Mouse (Mus musculus) kidney, adult 9 months (tissue): ENCODE results near the gene Fermt1.
A peak's percentile ranks its signal among the peaks of the same experiment; 100 is the strongest.

ENCODE experiments used
- DNase-seq: peaks from one replicate; pipeline ENCODE4 v3.0.0; 2022

The Fermt1 gene

DNA sequence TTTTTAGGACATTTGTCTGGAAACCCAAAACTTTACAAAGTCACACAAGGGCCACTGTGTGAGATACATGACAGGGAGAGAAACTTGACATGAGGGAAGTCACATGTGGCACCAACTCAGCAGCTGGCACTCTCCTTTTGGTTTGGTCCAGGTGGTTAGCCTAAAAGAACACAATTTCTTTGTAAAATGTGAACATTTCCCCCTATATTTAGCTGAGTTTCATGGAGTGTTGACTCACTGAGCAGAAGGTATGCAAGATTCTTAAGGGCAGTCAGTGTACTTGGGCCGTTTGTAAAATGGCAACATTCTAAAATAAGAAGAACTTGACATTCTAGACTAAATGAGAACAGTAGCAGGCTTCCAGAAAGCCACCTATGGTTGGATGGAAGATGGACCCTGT, 30.9 kb downstream of the Fermt1 start:
- no peak for DNase-seq

DNA sequence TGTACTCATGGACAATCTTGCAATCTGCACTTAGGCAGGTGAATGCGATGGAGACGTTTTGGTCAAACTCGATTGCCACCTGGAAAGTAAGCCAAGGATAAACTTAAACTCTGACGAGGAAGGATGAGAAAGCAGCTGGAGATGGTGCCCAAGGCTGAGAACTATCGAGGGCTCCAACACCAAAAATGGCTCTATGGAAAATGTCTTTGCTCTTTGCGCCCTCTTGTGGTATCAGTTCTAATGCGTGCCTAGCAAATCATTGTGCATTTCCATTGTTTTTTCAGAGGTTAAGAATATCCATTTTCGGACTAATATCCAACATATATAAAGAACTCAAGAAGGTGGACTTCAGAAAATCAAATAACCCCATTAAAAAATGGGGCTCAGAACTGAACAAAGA, 38.9 kb downstream of the Fermt1 start:
- peak; percentile 66 for DNase-seq

DNA sequence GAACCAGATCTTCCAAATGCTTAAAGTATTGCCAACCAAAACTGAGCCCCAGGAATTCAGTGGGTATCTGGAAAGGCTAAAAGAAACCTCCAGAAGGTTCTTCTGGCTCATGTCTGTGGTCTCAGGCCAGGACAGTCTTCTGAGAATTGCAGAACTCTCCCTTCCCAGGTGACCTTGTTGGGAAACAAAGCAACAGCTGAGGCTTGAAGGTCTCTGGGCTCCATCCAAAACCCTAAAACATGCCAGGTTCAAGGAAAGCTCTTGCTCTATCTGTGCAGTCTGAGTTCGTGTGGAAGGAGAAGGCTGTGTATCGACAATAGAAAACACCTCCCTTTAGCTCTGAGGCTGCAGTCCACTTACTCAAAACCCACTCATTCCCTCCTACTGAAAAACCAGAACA, 40.7 kb downstream of the Fermt1 start:
- DNase-seq = no peak

DNA sequence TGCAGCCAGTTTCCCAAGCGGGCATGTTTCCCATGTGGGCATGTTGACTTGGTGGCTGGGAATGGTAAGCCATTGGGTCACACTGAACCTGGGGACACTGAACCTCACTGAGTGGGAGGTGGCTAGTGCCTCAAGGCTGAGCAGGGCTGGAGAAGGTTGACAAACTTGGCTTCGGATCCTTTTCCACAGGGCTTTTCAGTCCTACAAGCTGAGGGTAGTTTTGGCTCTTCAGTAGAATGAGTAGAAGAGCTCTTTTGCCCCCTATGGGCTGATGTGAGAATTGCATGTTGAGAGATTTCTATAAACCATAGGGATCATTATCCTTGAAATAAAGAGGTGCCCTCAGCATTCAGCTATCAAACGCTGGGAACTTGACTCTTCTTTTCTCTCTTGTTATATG, 42.2 kb downstream of the Fermt1 start:
- DNase-seq = peak; percentile 77

DNA sequence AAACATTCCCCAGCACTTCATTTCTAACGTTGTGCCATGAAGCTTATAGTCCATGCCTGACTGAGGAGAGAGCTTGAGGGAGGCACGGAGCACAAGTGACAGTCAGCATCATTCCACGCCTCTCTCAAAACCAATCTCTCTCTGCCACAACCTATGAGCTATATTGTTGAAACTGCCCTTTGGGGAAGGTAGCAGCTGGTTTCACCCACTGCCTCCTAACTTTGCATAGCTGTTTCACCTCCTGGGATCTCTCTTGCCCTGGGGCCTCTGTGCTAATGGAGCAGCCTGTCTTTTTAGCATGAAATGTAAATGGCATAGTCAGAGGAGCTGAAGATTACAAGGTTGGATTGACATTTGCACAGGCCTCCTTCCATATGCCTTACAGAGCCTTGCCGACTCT, 43.6 kb downstream of the Fermt1 start:
- DNase-seq = no peak

DNA sequence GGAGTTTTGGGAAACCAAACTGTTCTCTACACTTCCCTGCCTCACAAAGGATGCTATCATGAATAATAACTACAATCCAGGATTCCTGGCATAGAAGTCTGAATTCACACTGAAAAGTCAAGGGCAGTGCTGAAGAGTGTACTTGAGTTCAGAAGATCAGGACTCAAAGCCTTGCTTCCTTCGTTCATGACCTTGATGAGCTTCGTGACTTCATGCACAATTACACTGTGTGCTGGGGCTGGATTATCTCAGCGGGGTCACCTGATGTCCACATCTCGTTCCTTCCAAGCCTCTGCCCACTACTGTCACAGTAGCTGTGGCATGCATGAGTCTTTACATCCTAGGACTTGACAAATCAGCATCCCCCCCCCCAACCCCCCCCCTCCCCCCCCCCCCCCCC, 44.1 kb downstream of the Fermt1 start:
- no peak for DNase-seq

DNA sequence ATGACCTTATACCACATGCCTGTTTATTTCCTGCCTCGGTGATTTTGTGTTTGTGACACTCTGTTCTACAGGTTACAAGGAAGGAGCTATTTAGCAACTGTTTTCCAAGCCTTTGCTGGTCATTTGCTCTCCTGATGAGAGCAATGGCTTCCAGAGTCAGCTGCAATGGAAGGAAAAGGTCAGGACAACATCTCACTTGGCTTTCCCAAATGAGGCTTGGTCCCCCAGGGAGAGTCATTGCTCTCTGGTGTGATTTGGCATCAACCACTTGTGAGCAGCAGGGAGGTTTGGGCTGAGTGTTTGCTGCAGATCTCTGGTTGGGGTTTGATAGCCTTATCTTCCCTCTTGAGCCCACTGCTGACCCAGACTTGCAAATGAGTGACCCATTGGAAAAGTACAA, 45.1 kb downstream of the Fermt1 start:
- no peak for DNase-seq

DNA sequence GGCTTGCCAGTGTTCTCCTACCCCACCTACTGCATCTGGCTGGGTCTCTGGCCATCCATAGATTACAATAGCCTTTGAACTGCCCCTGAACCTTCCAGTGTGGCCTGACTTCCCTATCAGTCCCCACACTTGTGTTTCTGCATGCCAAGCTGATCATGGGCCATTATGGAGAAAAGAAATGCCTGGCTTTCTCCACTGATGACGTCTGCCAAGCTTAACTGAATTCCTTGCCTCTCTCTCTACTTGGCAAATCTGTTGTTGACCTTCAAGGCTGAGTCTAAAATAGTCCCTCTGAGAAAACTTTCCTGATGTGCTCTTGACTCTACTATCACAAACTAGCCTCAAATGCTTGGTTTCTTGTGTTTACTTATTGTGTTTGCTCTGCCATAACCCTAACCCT, 47.5 kb downstream of the Fermt1 start:
- DNase-seq = no peak

DNA sequence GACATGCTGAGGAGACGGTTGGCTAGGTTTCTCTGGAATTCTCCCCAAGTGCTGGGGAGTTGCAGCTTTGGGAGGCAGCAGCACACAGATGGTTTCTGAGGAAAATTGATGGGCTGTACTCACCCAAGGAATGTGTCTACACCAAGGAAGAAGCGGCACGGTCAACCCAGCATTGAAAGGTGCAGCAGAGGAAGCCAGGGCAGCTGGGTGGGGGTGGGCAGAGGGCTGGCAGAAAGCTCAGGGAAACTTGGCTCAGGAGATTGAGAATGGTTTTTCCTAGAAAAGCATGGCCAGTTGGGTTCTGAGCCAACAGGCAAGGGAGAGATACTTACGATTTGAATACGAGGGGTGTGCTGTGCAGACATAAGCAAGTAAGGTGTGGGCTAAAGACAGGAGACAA, 51.9 kb downstream of the Fermt1 start:
- no peak for DNase-seq

DNA sequence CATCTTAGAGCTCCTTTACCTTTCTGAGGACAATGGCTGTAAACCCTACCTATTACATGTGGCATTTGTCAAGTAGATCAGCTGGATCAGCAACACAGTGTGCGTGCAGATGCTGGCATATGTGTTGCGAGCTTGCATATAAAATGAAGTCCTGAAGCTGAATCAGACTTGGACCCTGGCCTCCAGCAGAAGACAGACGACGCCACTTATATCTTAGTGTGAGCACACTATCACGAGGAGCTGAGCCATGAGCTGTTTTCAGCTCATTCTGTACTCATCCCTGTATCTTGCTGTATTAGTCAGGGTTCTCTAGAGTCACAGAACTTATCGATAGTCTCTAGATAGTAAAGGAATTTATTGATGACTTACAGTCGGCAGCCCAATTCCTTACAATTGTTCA, 60.4 kb downstream of the Fermt1 start:
- no peak for DNase-seq

DNA sequence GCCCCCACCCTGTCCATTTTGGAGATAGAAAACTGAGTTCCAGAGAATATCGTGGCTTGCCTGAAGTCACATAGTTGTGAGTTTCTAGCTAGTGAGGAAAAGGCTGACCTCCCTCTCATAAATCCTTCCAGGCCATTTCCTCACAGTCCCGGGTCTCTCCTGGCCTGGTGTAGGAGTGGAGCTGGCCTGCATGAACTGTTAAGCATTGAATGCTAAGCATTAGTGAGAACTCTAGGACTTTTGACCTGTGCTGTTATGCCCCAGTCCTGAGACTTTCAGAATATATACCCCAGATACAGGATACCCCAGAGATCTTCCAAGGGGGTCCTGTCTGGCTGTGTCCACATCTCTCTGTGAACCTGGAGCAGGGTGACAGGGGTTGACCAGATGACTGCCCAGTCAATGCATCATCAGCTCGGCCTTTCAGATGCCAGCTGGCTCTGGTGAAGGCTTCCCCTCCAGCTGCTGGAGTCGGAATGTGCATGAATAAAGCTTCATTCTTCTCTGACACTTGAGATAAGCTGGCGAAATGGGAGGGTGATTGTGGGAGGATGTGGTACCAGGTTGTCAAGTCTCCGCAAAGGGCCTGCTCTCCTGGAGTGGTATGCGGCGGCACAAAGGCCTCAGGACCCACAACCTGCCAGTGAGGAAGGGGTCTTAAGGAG, 61.3 kb downstream of the Fermt1 start:
- DNase-seq = no peak

DNA sequence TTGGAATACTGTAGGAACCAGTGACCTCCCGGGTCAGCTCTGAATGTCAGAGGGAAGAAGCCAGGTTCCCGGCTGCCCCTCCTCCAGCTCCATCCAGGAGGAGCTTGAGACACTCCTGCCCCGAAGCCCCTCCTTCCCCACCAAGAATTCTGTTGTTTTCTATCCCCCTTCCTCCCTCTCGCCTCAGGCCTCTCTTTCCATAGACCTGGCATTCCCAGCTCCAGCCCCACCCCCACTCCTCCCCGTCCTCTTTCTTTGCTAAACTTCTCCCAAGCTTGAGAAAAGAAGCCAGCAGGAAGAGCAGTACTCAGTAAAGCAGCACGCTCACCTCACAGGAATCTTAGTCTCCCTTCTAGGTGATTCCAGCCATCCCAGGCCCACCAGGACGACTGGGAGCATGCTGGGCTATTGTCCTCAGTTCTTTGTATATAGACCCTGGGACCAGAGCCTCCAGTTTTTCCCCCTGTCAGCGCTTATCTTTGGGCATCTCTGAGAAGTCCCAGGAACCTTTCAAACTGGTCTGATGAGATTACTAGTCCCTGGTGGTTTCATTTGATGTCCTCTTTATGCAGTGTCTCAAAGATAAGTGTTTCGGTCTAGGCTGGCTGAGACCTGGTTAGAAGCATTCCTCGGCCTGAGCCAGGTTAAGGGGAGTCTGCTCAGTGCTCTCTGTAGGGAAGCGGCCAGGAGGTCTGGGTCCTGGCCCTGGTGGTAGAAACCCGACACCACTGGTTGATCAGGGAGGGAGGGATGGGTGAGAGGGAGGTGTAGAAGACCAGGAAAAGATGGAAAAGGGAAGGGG, 64.7 kb downstream of the Fermt1 start, which contains the start of gene Lrrn4:
Lrrn4 (minus strand) TSS at position 48 of the 802 bp plus-strand sequence.
- no peak for DNase-seq

DNA sequence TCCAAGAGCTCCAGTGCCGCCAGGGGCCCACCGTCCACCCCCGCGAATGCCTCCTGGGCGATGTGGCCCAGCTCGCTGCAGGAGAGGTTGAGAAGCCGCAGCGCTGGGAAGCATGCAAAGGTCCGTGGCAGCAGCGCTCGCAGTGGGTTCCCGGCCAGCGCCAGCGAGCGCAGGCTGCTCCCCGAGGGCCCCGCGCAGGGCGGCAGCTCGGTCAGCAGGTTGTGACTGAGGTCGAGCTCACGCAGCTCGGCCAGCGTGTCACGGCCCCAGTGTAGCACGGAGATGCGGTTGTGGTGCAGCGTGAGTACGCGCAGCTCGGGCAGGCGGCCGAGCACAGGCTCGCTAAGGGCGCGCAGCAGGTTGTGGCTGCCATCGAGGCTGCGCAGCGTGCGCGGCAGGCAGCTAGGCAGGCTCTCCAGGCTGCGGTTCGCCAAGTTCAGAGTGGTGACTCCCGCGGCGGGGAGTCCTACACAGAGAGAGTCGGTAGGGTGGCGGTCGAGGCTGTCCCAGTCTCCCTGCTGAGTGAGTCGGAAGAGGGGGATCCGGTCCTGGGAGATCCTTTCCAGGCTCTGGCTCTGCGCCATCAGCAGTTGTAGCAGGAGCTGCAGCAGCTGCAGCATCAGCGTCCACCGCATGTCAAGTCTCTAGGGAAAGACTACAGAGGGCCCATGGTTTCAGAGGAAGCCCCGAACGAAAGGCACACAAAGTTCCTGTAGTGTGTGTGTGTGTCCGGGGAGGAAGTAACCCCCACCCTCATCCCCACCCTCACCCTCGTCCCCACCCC, 66.3 kb downstream of the Fermt1 start:
- DNase-seq = no peak

DNA sequence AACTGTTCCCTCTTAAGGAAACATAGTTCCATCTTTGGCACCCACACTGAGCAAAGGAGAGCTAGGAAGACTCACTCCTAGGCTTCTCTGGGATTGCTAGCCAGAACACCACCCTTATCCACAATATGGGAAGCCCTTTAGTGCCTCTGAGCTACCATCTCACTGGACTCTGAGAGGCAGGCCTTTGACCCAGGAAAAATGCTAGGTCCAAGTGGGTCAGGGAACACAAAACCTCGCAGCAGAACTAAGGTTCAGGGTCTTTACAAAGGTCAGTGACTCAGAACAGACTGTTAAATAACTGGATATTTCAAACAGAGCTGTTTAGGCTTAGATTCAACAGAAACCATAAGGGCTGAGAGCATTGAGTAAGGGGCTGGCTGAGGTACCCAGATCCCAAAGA, 68.7 kb downstream of the Fermt1 start:
- DNase-seq = peak; percentile 74

DNA sequence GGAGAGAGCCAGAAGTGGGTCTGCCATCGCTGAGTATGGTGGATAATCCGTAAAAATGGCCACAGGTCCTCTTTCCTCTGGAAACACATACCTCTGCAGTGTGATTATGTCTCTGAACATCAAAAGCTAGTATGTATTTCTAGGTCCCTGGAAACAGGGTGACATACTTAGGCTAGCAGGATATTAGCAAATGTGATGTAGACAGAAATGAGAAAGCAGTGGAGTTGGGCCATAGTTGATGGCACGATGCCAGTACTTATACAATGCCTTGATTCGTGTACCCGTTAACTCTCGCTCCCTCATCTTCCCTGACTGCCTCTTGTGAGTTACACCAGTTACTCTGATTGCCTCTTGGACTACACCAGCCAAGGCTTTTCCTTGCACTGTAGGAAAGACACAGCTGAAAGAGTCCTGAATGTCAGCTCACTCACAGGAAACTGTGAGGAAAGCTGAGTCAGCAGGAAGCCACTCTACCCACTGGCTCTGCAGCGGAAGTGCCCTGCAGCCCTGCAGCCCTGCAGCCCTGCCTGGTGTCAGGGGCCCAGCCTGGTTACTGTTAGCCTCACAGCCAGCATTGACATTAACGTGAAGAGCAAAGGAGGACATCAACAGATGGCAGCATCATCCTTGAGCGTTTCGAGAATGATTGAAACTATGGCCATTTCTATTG, 71.9 kb downstream of the Fermt1 start:
- DNase-seq = no peak

DNA sequence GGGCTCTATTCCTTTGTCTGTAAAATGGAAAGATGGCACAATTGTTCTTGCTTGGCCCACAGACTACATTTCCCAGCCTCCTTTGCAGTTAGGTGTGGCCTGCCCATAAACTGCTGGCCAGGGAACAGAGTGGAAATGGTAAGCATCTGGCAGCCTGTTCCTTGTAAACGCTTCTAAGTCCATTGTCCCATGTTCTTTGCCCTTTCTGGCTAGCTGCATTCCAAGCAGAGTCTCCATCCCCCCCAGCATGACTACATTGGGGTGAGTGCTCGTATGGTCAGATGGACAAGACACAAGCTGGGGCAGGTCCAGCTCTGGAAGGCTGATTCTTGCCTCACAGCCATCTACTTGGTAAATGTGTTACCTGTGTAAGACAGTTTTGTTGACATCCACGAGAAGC, 74.0 kb downstream of the Fermt1 start:
- peak; percentile 97 for DNase-seq

DNA sequence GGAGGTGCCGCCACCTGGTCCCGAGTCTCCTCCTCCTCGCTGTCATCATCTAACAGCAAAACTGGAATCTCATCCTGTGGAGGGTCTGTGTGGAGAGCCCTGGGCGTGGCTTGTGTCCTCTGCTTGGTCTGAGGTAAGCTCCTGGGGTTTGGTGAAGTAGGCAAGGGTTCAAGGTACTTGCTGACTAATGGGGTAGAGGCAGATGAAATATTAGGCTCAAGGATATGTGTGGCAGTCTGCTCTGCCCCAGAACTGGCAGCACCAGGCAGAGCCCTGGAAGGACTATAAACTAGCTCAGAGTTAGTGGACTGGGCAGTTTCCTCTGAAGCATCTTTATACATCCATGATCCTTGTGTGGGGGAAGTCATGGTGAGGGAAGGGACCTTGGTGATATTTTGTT, 75.4 kb downstream of the Fermt1 start:
- no peak for DNase-seq

DNA sequence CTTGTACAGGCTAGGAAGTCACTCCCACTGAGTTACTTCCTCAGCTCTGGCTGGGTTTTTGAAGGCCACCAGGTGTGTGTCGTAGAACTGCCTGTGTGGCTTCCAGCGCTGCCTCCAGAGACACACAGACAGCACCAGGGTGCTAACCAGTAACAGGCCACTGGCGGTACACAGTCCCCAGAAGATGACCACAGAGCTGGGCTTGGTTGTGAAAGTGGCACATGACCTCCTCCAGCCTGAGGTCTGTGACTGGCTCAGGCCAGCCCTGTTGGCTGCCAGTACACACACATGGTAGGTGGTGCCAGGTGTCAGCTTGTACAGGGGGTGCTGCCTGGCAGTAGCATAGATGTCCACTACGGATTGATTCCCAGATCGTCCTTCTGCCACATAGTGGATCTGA, 76.0 kb downstream of the Fermt1 start:
- no peak for DNase-seq

DNA sequence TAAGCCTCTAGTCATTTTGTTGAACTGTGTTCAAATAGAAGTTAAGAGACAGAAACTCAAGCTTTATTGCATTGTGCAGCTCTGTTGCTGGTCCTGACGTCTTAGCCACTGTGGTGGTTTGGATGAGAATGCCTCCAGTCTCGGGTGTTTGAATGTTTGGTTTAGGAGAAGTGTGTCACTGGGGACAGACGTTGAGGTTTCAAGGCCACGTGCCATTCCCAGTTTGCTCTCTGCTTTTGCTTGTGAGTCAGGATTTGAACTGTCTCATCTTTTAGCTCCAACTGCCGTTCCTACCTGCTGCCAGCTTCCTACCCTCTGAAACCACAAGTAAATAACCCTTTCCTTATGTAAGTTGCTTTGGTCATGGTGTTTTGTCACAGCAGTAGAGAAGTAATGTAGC, 78.2 kb downstream of the Fermt1 start:
- no peak for DNase-seq

DNA sequence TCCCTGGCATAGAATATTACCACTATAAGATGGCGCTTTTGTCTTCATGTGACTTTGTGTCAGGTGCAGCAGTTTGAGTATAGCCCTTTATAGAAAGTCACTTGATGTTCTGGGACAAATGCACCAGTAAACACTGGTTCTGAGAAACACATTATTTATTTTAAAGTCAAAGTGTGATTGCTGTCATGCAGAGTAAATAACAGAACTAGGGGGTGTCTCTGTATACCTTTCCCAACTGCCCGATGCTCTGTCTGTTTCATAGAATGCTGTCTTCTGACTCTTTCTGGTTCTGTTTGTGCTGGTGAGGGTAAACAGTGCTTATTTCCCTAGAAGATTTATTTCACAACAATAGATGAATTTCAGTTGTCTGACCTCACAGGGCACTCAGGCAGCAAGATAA, 82.4 kb downstream of the Fermt1 start:
- DNase-seq = no peak

DNA sequence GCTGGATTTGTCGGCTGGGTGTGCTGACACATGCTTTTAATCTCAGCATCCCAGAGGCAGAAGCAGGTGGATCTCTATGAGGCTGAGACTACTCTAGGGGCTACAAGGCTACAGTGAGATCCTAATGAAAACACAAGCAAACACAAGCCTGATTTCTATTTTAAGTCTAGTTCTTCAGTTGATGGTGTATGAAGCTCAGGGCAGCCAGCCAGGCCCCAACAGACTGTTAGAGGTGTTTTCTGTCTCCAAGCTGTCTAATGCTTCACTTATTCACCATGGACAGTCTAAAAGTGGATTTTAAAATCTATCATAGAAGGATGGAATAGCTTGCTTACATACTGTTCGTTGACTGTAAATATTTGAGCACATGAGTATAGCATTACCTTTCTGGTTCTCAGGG, 84.2 kb downstream of the Fermt1 start:
- DNase-seq = no peak

DNA sequence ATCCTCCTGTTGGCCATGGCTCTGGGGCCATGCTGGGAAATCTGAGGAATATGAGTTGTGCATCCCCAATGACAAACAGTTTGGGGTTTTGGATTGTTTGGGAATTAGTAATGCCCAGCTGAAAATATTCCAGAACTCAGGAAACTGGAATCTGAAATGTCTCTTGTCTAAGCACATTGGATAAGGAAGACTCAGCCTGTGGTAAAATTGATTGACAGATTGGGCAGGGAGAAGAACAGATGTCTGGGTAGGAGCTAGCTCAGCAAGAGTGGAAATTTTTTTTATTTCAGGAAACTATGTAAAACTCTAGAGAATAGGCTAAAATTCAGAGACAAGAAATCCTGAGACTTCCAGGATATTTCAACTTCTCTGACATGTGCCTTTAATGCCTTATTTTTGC, 85.3 kb downstream of the Fermt1 start:
- DNase-seq = no peak

DNA sequence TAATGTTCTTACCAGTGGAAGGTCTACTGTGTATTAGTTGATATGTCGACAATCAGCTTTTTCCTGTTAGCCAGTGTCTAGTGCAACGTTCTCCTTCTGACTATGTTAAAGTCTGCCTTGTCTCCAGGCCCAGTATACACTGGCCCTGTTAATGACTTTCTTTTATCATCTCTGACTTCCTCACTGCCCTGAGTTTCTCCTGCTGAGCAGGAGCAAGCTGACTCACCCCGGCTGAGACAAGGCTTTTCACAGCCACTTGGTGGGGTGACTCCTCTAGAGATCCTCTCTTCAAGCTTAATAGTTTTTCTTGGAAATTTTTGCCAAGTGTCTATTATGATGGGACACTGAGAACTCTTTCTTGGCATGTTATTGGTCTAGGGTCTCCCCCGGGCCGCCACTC, 89.4 kb downstream of the Fermt1 start:
- no peak for DNase-seq
